Mouse (Mus musculus) CD4-positive naive resting alpha-beta T cell, adult 76 days (primary cell): Measurements from ENCODE around the gene Mepe. TPM values are rescaled to one million over a fixed set of nuclear protein-coding genes. Genes with fewer than 3 reads are reported as not detected.

ENCODE experiments used
- total RNA-seq: library from RNA; stranded (reverse); gene quantifications from one replicate; pipeline ENCODE4 v1.2.4, GENCODE M21; 2023

The Mepe gene
- total RNA-seq = not detected

GRCm38 (mm10) chr5:104325029-104325428 lies at the start of gene Mepe:
Gene Mepe, plus strand, starts transcription at chr5:104325329.

GRCm38 (mm10) chr5:104298994-104299393 lies 26.1 kb upstream of the Mepe start, which contains the start of gene Ibsp:
Gene Ibsp, plus strand, starts transcription at chr5:104299171.

Other genes starting within 250 kb of the Mepe start
- gene Gm17660, start 247.7 kb upstream of the Mepe start, total RNA-seq = not detected
- gene Sparcl1, start 211.6 kb upstream of the Mepe start, total RNA-seq = not detected
- not detected for gene Dspp, start 154.6 kb upstream of the Mepe start, total RNA-seq
- gene Dmp1, start 122.7 kb upstream of the Mepe start, total RNA-seq = not detected
- gene Ibsp, start 26.2 kb upstream of the Mepe start, total RNA-seq = not detected
- not detected for gene Spp1, start 109.8 kb downstream of the Mepe start, total RNA-seq
- gene Pkd2, start 134.1 kb downstream of the Mepe start, total RNA-seq = not detected
- 12.1 TPM for gene BC005561, start 183.0 kb downstream of the Mepe start, total RNA-seq